Mouse (Mus musculus): ENCODE results near the gene Fam53a. TPM values are rescaled to one million over a fixed set of nuclear protein-coding genes. Genes with fewer than 3 reads are reported as not detected.

Gene Fam53a
- polyA plus RNA-seq (2014; fragmentation: Illumina TruSeq; extraction: RNeasy Lipid Tissue Mini Kit (QIAGEN cat#74804); ENCODE audit: insufficient read depth, low read depth, low replicate concordance): 19.5 TPM

GRCm38 (mm10) chr5:33629301-33629987 is at the start of gene Fam53a, which contains the start of gene Gm9903:
Gene Fam53a, minus strand, starts transcription at chr5:33629635.
Gene Gm9903, plus strand, starts transcription at chr5:33629925.

GRCm38 (mm10) chr5:33657787-33658663 is 28.6 kb upstream of the Fam53a start, which contains the start of the genes Tacc3 and Tmem129:
Gene Tacc3, plus strand, starts transcription at chr5:33658128.
Gene Tmem129, minus strand, starts transcription at chr5:33658416.

GRCm38 (mm10) chr5:33651921-33652782 is 22.7 kb upstream of the Fam53a start, which contains the start of gene Slbp:
Gene Slbp, minus strand, starts transcription at chr5:33652574.

Other genes with a start within 250 kb of the Fam53a start
- not detected for gene Nkx1-1, start 195.7 kb downstream of the Fam53a start, polyA plus RNA-seq (2014; fragmentation: Illumina TruSeq; extraction: RNeasy Lipid Tissue Mini Kit (QIAGEN cat#74804); ENCODE audit: insufficient read depth, low read depth, low replicate concordance)
- not detected for gene Gm9903, start 290 bp upstream of the Fam53a start, polyA plus RNA-seq (2014; fragmentation: Illumina TruSeq; extraction: RNeasy Lipid Tissue Mini Kit (QIAGEN cat#74804); ENCODE audit: insufficient read depth, low read depth, low replicate concordance)
- 25.6 TPM for gene Slbp, start 22.9 kb upstream of the Fam53a start, polyA plus RNA-seq (2014; fragmentation: Illumina TruSeq; extraction: RNeasy Lipid Tissue Mini Kit (QIAGEN cat#74804); ENCODE audit: insufficient read depth, low read depth, low replicate concordance)
- gene Tacc3, start 28.5 kb upstream of the Fam53a start, polyA plus RNA-seq (2014; fragmentation: Illumina TruSeq; extraction: RNeasy Lipid Tissue Mini Kit (QIAGEN cat#74804); ENCODE audit: insufficient read depth, low read depth, low replicate concordance): 2.7 TPM
- 17.4 TPM for gene Tmem129, start 28.8 kb upstream of the Fam53a start, polyA plus RNA-seq (2014; fragmentation: Illumina TruSeq; extraction: RNeasy Lipid Tissue Mini Kit (QIAGEN cat#74804); ENCODE audit: insufficient read depth, low read depth, low replicate concordance)
- 44.8 TPM for gene Fgfr3, start 92.0 kb upstream of the Fam53a start, polyA plus RNA-seq (2014; fragmentation: Illumina TruSeq; extraction: RNeasy Lipid Tissue Mini Kit (QIAGEN cat#74804); ENCODE audit: insufficient read depth, low read depth, low replicate concordance)
- gene Letm1, start 153.2 kb upstream of the Fam53a start, polyA plus RNA-seq (2014; fragmentation: Illumina TruSeq; extraction: RNeasy Lipid Tissue Mini Kit (QIAGEN cat#74804); ENCODE audit: insufficient read depth, low read depth, low replicate concordance): 14.7 TPM
- 8.0 TPM for gene Nsd2, start 191.1 kb upstream of the Fam53a start, polyA plus RNA-seq (2014; fragmentation: Illumina TruSeq; extraction: RNeasy Lipid Tissue Mini Kit (QIAGEN cat#74804); ENCODE audit: insufficient read depth, low read depth, low replicate concordance)

Data from lung, adult 10 weeks (tissue).